Mouse (Mus musculus) heart, embryonic 15.5 days (tissue): Measurements from ENCODE around the gene Plcb4. TPM values are rescaled to one million over a fixed set of nuclear protein-coding genes. Genes with fewer than 3 reads are reported as not detected.
"Not testable (repeated sequence)": the region's sequence is repeated elsewhere in the genome, so short reads cannot be mapped to it uniquely, and the experiment has no call there.

ENCODE experiments used
- ATAC-seq: fragments of 200-750 bp; cut with Nextera tagmentation; replicated peaks from 2 replicates; pipeline ENCODE4 v1.8.0; 2017; ENCODE audit warnings: low read depth, moderate TSS enrichment; ENCODE audit not compliant: insufficient number of reproducible peaks, insufficient read depth, low FRiP score
- H3K27ac ChIP-seq: fragments of 300-500 bp; sonication (generic); 2 replicates; pipeline ENCODE4 v1.5.1; 2015; ENCODE audit warnings: mild to moderate bottlenecking, inconsistent platforms
- H3K27me3 ChIP-seq: fragments of 300-500 bp; sonication (generic); 2 replicates; pipeline ENCODE4 v1.6.1; 2015; ENCODE audit warnings: inconsistent platforms
- H3K36me3 ChIP-seq: fragments of 300-500 bp; sonication (generic); 2 replicates; pipeline ENCODE4 v1.6.1; 2015; ENCODE audit warnings: mild to moderate bottlenecking, inconsistent platforms
- H3K4me1 ChIP-seq: fragments of 300-500 bp; sonication (generic); replicated peaks from 2 replicates; pipeline ENCODE4 v1.6.1; 2015; ENCODE audit warnings: inconsistent platforms
- H3K4me2 ChIP-seq: fragments of 300-500 bp; sonication (generic); 2 replicates; pipeline ENCODE4 v1.6.1; 2015; ENCODE audit warnings: inconsistent platforms, mild to moderate bottlenecking, moderate library complexity
- H3K4me3 ChIP-seq: fragments of 300-500 bp; sonication (generic); 2 replicates; pipeline ENCODE4 v1.5.1; 2015; ENCODE audit warnings: mild to moderate bottlenecking, inconsistent platforms
- H3K9ac ChIP-seq: fragments of 300-500 bp; sonication (generic); 2 replicates; pipeline ENCODE4 v1.6.1; 2015; ENCODE audit warnings: mild to moderate bottlenecking, inconsistent platforms
- H3K9me3 ChIP-seq: fragments of 300-500 bp; sonication (generic); replicated peaks from 2 replicates; pipeline ENCODE4 v1.6.1; 2016; ENCODE audit warnings: inconsistent platforms
- WGBS: fragments of 180-500 bp; shearing (Covaris S2); methylation state at CpG from one replicate; pipeline ENCODE4 v1.1.7; 2015; ENCODE audit warnings: mixed read lengths; 5-methylcytosine and 5-hydroxymethylcytosine counted together
- polyA plus RNA-seq: library from polyadenylated mRNA; unstranded; fragments of >200 nt; fragmentation: Nextera tagmentation; extraction: Ambion mirVana; gene quantifications from 2 replicates; pipeline ENCODE4 v1.2.1, GENCODE M21; 2015

The Plcb4 gene
- polyA plus RNA-seq, 1 experiment from 2014 or later: 38.8 TPM

GRCm38 (mm10) chr2:135968159-135968558, 309.3 kb downstream of the Plcb4 start:
- Histone ChIP-seq H3K36me3 (peaks cover 12% of the 10 kb centered on the region; the same call in 1 of the 2 replicates), H3K9me3 (no peaks in the 10 kb centered on the region), H3K4me2 (no peak overlapping the region), H3K27me3 (no peaks in the 10 kb centered on the region), H3K4me3 (no peak overlapping the region), H3K4me1 (no peaks in the 10 kb centered on the region; the same call in 1 of the 2 replicates), H3K9ac (no peak overlapping the region), H3K27ac (no peak overlapping the region)
- 90% methylated on average over 12 of the region's 12 CpGs for WGBS
- ATAC-seq: no peak

DNA sequence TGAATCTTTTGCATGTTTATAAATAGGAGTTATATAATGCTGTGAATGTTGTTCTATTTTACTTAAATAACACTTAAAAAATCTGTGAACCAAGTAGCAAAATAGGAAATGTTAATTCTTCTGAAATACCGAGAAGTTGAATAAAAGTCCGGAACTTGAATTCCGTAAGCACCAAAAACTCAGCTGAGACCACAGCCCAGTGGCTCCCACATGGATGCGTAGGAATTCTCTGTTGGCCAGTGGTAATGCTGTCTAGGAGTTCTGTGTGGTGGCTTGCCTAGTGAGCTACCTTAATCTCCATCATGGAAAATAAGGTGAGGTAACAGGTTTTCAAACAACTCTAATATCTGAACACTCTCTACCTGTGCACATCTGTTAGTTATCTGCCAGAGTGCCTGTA, 312.1 kb downstream of the Plcb4 start:
- Histone ChIP-seq H3K36me3 (peaks cover 12% of the 10 kb centered on the region; the same call in 1 of the 2 replicates), H3K4me3 (no peak overlapping the region), H3K9ac (no peak overlapping the region), H3K9me3 (no peaks in the 10 kb centered on the region), H3K4me1 (no peaks in the 10 kb centered on the region), H3K4me2 (no peak overlapping the region), H3K27me3 (no peaks in the 10 kb centered on the region), H3K27ac (no peak overlapping the region)
- 97% methylated on average over 4 of the region's 4 CpGs for WGBS
- ATAC-seq: no peak

DNA sequence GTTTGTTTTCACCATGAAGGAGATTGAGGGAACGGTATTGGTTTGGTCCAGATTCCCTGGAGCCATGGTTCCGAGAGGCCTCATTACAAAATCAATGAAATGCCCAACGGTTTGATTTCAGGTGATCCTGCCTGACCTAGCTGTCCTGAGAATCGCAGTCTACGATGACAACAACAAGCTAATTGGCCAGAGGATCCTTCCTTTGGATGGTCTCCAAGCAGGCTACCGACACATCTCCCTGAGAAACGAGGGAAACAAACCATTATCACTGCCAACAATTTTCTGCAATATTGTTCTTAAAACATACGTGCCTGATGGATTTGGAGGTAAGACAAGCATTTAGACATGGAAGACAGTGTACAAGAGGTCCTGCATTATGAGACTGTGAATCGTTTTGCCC, 317.2 kb downstream of the Plcb4 start:
- no peaks in the 10 kb centered on the region for H3K9me3 ChIP-seq
- no peak overlapping the region for H3K4me3 ChIP-seq
- 90% methylated on average over 9 of the region's 9 CpGs for WGBS
- no peaks in the 10 kb centered on the region for H3K27me3 ChIP-seq
- no peak overlapping the region for H3K4me2 ChIP-seq
- peaks cover 10% of the 10 kb centered on the region; the same call in 1 of the 2 replicates for H3K36me3 ChIP-seq
- ATAC-seq: no peak
- no peaks in the 10 kb centered on the region for H3K4me1 ChIP-seq
- H3K27ac ChIP-seq: no peak overlapping the region
- no peak overlapping the region for H3K9ac ChIP-seq

DNA sequence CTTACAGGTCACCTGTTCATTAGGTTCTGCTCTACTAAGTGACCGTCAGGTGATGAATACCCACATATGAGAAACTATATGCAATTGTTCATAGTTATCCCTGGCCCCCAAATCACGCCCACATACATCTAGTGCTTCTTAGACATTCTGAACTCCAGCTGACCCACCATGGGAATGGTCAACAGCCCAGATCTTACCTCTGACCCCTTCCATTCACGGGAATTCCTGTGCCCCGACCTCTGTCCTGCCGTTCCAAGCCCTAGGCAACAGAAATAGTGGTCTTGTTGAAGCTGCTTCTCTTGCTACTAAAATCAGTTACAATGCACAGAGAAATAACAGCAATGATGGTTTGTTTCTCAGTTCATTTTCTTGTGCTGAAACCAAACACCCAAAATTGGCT, 320.0 kb downstream of the Plcb4 start:
- no peaks in the 10 kb centered on the region for H3K9me3 ChIP-seq
- peaks cover 13% of the 10 kb centered on the region for H3K36me3 ChIP-seq
- 80% methylated on average over 5 of the region's 5 CpGs for WGBS

GRCm38 (mm10) chr2:135980428-135980827, 321.6 kb downstream of the Plcb4 start:
- Histone ChIP-seq H3K27me3 (no peaks in the 10 kb centered on the region), H3K4me2 (no peak overlapping the region), H3K9me3 (no peaks in the 10 kb centered on the region), H3K36me3 (peaks cover 13% of the 10 kb centered on the region), H3K4me3 (no peak overlapping the region), H3K27ac (no peak overlapping the region), H3K9ac (no peak overlapping the region), H3K4me1 (no peaks in the 10 kb centered on the region)
- 76% methylated on average over 1 of the region's 1 CpGs for WGBS
- ATAC-seq: no peak

More for the DNA sequence above, 320.0 kb downstream of the Plcb4 start:
- no peaks in the 10 kb centered on the region for H3K27me3 ChIP-seq
- H3K4me2 ChIP-seq: no peak overlapping the region
- H3K4me3 ChIP-seq: no peak overlapping the region
- no peak overlapping the region for H3K9ac ChIP-seq
- H3K4me1 ChIP-seq: no peaks in the 10 kb centered on the region
- H3K27ac ChIP-seq: no peak overlapping the region
- no peak for ATAC-seq

GRCm38 (mm10) chr2:135983972-135984371, 325.2 kb downstream of the Plcb4 start:
- Histone ChIP-seq H3K4me3 (no peak overlapping the region), H3K4me1 (no peaks in the 10 kb centered on the region), H3K9me3 (no peaks in the 10 kb centered on the region), H3K36me3 (peaks cover 13% of the 10 kb centered on the region), H3K4me2 (no peak overlapping the region), H3K27me3 (no peaks in the 10 kb centered on the region), H3K27ac (no peak overlapping the region), H3K9ac (no peak overlapping the region)
- WGBS: 68% methylated on average over 4 of the region's 4 CpGs
- ATAC-seq: no peak

DNA sequence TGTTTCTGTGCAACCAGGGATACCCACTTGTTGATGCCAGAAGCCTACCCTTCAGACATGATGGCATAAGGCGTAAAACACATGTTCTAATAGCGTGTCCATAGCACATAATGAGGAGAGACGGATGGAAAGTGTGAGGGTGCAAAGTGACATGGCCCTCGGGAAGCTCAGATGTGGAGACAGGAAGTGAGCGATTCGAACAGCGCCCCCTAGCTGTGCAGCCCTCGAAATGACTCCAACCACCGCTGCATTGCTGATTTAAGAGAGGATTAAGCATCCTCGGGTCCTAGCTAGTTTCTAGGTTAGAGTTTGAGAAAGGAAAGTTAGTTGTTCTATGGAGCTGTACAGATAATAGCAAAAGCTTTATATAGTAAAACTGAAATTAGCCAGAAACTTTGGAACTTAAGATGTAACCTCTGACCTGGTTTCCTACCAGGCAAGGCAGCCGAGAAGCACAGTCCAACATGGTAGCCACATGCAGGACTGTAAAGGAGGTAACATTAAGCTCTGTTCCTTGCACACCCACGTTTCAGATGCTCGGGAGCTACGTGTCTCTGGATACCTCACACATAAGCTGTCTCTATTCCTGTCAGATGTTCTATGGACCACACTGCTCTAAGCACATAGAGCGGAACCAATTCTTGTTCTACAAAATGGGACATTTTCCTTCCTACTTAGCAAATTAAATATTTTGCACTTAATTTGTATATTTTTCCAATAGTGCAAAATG, 326.9 kb downstream of the Plcb4 start:
- Histone ChIP-seq H3K4me2 (no peak overlapping the region), H3K27me3 (no peaks in the 10 kb centered on the region), H3K4me1 (no peaks in the 10 kb centered on the region), H3K9ac (no peak overlapping the region), H3K27ac (no peak overlapping the region), H3K36me3 (peaks cover 13% of the 10 kb centered on the region), H3K9me3 (no peaks in the 10 kb centered on the region), H3K4me3 (no peak overlapping the region)
- no peak for ATAC-seq
- WGBS: 85% methylated on average over 15 of the region's 15 CpGs

DNA sequence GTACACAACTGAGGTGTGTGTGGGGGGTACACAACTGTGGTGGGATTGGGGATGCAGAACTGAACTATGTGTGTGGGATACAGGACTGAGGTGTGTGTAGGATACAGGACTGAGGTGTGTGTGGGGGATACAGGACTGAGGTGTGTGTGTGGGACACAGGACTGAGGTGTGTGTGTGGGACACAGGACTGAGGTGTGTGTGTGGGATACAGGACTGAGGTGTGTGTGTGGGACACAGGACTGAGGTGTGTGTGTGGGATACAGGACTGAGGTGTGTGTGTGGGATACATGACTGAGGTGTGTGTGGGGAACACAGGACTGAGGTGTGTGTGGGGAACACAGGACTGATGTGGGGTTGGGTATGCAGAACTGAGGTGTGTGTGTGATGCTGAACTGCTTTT, 329.7 kb downstream of the Plcb4 start:
- H3K36me3 ChIP-seq, H3K4me2 ChIP-seq, H3K9ac ChIP-seq, H3K4me3 ChIP-seq, H3K4me1 ChIP-seq, H3K27me3 ChIP-seq, H3K27ac ChIP-seq, H3K9me3 ChIP-seq, ATAC-seq: not testable (repeated sequence)

GRCm38 (mm10) chr2:135990686-135991085, 331.9 kb downstream of the Plcb4 start:
- 55% methylated on average over 10 of the region's 10 CpGs for WGBS
- H3K9me3 ChIP-seq, H3K4me3 ChIP-seq, H3K27me3 ChIP-seq, H3K27ac ChIP-seq, ATAC-seq, H3K9ac ChIP-seq, H3K4me1 ChIP-seq, H3K4me2 ChIP-seq, H3K36me3 ChIP-seq: not testable (repeated sequence)

DNA sequence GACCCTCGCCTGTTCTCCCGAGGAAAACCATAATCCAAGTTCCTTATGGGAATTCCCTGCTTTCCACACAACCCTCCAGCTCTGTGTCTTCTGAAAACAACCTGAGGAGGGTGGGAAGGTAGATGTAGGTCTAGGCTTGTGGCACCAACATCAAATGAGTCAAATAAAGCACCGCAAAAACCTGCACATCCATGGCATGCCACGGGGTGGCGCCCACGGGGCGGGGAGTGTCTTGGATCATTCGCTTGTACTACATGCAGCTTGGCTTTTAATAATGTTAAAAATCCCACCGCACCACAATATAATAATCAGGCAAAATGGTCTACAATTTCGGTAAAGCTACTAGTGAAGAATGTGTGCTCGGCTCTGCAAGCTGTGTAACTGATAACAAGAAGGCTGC, 334.5 kb downstream of the Plcb4 start:
- H3K27me3 ChIP-seq: no peaks in the 10 kb centered on the region
- H3K9me3 ChIP-seq: no peaks in the 10 kb centered on the region
- 83% methylated on average over 11 of the region's 11 CpGs for WGBS
- H3K4me2 ChIP-seq: no peak overlapping the region
- ATAC-seq: no peak
- H3K36me3 ChIP-seq: no peaks in the 10 kb centered on the region; the same call in 1 of the 2 replicates
- no peak overlapping the region for H3K4me3 ChIP-seq
- no peak overlapping the region for H3K27ac ChIP-seq
- no peak overlapping the region for H3K9ac ChIP-seq
- H3K4me1 ChIP-seq: no peaks in the 10 kb centered on the region

- Histone ChIP-seq H3K9ac (no peak overlapping the region), H3K4me1 (no peaks in the 10 kb centered on the region), H3K36me3 (no peaks in the 10 kb centered on the region; the same call in 1 of the 2 replicates), H3K9me3 (no peaks in the 10 kb centered on the region), H3K27me3 (no peaks in the 10 kb centered on the region), H3K4me3 (no peak overlapping the region), H3K4me2 (no peak overlapping the region), H3K27ac (no peak overlapping the region)
- WGBS: 70% methylated on average over 4 of the region's 4 CpGs
- no peak for ATAC-seq
These were observed 336.4 kb downstream of the Plcb4 start for GRCm38 (mm10) chr2:135995196-135995595.

DNA sequence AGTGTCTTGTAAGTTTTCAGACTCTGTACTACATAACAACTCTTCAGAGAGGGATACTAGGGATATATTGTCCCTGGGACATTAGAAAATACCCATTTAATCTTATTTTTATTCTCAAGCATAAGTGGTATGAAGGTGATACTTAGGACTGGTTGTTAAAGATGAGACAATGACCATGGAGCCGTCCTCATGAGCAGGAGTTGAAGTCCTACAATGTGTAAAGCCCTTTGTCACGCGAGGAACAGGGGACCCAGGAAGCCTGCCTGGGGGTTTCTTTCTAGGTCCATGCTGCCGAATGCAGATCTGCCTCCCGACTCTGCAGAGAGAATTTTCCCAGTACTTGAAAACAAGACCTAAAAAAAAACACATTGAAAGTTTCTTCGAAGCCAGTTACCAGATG, 338.1 kb downstream of the Plcb4 start:
- ATAC-seq: no peak
- Histone ChIP-seq H3K27me3 (no peaks in the 10 kb centered on the region), H3K36me3 (no peaks in the 10 kb centered on the region), H3K9ac (no peak overlapping the region), H3K4me3 (no peak overlapping the region), H3K9me3 (no peaks in the 10 kb centered on the region), H3K27ac (no peak overlapping the region), H3K4me1 (no peaks in the 10 kb centered on the region), H3K4me2 (no peak overlapping the region)
- WGBS: 80% methylated on average over 6 of the region's 6 CpGs
